Mouse (Mus musculus): ENCODE results near the gene Btaf1.

Gene Btaf1

DNA sequence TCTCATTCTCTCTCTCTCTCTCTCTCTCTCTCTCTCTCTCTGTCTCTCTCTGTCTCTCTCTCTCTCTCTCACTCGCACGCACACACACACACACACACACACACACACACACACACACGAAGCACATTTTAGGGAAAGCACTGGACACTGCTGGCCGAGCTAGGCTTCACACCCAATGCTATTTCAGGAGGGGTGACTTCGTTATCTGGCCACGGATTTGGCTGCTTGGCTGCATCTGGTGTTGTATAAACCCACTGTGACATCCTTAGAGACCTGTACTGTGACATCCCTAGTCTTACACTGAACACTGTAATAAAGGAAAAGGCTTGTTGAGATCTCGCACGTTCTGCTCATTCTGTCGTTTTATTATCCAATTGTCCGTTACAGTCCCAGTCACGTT is 95.1 kb downstream of the Btaf1 start:
- DNase-seq (ENCODE audit: low read depth), result no peak

- no peak for DNase-seq (ENCODE audit: low read depth)
Observed at GRCm38 (mm10) chr19:37022146-37022545, 96.3 kb downstream of the Btaf1 start.

- DNase-seq (ENCODE audit: low read depth), result no peak
Observed at GRCm38 (mm10) chr19:37025839-37026319, 100.0 kb downstream of the Btaf1 start.

DNA sequence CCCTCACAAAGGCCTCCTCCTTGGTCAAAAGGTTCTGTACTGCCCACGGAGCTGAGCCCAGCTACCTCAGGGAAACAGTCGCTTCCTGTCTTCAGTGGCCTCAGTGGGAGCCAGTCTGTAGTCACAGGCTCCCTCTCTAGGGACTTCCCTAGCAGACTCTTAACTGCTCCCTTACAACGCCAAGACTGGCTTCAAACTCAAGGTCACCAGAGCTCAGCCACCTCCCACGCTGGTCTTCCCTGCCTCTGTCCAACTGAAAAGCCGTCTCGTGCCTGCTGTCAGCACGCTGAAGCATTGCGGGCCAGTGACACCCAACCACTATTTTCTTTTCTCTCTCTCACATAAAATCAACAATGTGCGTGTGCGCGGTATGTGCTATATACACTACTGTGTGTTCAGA is 100.5 kb downstream of the Btaf1 start:
- DNase-seq (ENCODE audit: low read depth), result no peak

- no peak for DNase-seq (ENCODE audit: low read depth)
Observed at GRCm38 (mm10) chr19:37029771-37030170, 103.9 kb downstream of the Btaf1 start.

DNA sequence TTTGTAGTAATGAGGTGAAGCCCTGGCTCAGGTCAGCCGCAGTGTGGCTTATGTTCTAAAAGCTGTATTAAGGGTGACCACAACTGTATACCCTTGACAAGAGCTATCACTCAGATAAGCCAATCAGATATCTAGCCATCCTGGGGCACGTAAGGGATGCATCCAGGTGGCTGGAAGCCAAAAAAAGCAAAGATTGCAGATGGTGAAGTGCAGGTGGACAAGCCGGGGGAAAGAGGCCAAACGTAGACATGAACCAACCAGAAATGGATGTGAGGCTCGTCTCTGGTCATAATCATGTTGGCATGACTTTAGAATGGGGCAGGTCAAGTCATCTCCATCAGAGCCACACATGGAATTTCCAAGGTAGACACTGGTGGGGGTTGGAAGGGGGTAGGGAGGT is 105.6 kb downstream of the Btaf1 start:
- no peak for DNase-seq (ENCODE audit: low read depth)

GRCm38 (mm10) chr19:37032364-37032763 is 106.5 kb downstream of the Btaf1 start:
- no peak for DNase-seq (ENCODE audit: low read depth)

- no peak for DNase-seq (ENCODE audit: low read depth)
Observed at GRCm38 (mm10) chr19:37040906-37041305, 115.0 kb downstream of the Btaf1 start.

DNA sequence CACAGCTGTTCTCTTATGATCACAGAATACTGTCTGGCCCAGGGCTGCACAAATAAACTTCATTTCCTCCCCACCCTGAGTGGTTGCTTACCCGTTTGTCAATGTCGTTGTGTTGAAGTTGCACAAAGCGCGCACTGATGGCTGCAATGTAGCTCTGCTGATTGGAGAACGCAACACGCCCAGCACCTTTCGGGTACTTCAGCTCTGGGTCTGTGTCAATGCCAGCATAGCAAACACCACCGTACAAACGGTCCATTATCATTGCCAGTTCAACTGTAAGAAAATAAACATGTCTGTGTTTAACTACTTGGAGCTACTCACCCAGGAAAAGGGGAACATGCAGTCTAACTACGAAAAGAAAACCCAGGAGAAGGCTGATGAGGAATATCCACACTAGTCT is 118.6 kb downstream of the Btaf1 start:
- DNase-seq (ENCODE audit: low read depth), result no peak

DNA sequence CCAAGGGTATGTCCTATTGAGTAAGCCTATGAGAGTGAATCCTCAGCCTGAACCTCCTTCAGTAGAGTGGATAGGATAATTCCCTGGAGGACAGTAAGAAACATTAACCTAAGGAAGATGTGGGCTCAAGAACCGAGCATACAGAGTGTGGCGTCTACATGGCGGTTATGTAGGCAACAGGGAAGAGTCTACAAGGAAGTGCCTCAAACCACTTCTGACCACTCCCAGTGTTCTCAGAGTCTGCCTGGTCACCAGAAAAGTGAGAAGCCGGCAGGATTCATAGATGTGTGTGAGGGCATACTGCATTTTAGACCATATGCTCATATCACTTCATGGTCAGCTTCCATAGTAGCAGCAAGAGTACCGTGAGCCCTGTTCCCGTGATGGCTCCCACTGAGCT is 122.6 kb downstream of the Btaf1 start:
- DNase-seq (ENCODE audit: low read depth), result no peak

DNA sequence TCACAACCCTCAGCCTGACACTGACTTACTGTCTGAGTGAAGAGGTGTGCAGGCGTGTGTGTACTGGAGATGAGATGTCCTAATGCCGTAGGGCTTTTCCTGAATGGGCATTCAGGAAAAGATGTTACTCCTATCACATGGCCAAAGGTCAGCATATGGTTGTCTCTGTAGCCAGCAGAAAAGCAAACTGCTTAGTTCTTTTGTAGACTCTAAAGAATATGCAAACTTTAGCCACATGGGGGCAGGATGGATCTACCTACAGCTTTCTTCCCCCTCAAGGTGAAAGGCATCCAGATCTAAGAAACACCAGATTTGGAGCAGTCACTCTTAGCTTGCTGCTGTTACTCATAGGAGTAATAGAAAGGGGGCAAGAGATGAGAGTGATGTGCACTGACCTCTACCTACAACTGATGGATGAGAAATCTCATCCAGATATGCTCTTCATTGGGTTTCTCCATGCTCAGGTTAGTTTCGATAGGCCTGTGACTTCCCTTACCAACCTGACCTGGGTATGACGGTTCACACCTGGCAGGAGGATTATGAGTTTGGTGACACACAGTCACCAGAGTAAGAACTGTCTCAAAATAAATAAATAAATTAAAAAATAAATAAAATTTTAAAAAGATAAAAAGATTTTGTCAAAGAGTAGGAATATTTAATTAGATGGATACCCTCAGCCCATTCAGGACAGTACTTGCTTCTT is 124.9 kb downstream of the Btaf1 start:
- peak; percentile 51 for DNase-seq (ENCODE audit: low read depth)

- no peak for DNase-seq (ENCODE audit: low read depth)
Observed at GRCm38 (mm10) chr19:37055976-37056556, 130.2 kb downstream of the Btaf1 start.

GRCm38 (mm10) chr19:37057161-37057905 is 131.5 kb downstream of the Btaf1 start:
- DNase-seq (ENCODE audit: low read depth), result no peak

DNA sequence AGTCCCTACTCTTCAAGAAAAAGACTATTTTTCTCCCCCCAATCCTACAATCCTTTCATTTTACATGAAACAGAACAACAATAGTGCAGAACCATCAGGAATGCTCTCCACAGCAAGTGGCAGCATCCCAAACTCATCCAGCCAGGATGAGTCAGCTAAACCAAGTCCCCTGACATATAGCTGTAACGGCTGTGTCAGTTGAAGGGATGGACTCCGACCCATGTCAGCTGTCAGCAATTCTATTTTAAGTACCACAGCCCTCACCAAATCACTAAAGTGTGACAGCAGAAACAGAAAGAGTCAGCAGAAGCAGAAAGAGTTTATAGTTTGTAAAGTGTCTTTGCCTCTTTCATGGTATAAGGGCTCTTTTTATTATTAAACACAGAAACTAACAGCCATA is 133.7 kb downstream of the Btaf1 start:
- DNase-seq (ENCODE audit: low read depth), result no peak

DNA sequence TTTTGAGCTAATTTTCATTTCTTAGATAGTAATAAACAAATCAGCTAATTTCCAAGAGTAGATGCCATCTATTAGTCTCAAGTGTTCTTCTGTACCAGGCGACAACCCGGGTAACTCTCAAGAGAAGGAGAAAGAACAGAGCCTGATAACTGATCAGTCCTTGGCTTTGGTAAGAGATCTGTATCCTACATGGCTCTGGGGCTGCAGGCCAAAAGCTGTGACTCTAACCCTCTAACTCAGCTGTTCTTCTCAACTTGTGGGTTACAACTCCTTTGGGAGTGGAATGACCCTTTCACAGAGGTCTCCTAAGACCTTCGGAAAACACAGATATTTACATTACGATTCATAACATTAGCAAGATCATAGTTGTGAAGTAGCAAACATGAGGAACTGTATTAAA is 134.2 kb downstream of the Btaf1 start:
- DNase-seq (ENCODE audit: low read depth), result no peak

Data from fibroblast of lung, adult 2 months (primary cell).